Mouse (Mus musculus) G1E (cell line): ENCODE measurements around the gene Col9a3.

Experiments used
- CTCF ChIP-seq: IDR thresholded peaks from 2 replicates; pipeline ENCODE4 v1.5.1; 2012; ENCODE audit warnings: low read depth, low read length, inconsistent platforms, mixed read lengths
- GATA1 ChIP-seq: IDR thresholded peaks from 2 replicates; pipeline ENCODE4 v1.6.1; 2012; ENCODE audit warnings: borderline replicate concordance, low read length, inconsistent platforms, mixed read lengths
- GATA2 ChIP-seq: IDR thresholded peaks from 2 replicates; pipeline ENCODE4 v1.6.1; 2012; ENCODE audit warnings: low read depth, low read length, inconsistent platforms, borderline replicate concordance
- POLR2AphosphoS5 ChIP-seq: IDR thresholded peaks from 2 replicates; pipeline ENCODE4 v1.6.1; 2012; ENCODE audit warnings: low read depth, low read length, inconsistent platforms; ENCODE audit not compliant: insufficient replicate concordance
- TAL1 ChIP-seq: conservative IDR thresholded peaks from 2 replicates; pipeline ENCODE4 v1.6.1; 2012; ENCODE audit warnings: low read depth, low read length, inconsistent platforms, mixed read lengths

DNA sequence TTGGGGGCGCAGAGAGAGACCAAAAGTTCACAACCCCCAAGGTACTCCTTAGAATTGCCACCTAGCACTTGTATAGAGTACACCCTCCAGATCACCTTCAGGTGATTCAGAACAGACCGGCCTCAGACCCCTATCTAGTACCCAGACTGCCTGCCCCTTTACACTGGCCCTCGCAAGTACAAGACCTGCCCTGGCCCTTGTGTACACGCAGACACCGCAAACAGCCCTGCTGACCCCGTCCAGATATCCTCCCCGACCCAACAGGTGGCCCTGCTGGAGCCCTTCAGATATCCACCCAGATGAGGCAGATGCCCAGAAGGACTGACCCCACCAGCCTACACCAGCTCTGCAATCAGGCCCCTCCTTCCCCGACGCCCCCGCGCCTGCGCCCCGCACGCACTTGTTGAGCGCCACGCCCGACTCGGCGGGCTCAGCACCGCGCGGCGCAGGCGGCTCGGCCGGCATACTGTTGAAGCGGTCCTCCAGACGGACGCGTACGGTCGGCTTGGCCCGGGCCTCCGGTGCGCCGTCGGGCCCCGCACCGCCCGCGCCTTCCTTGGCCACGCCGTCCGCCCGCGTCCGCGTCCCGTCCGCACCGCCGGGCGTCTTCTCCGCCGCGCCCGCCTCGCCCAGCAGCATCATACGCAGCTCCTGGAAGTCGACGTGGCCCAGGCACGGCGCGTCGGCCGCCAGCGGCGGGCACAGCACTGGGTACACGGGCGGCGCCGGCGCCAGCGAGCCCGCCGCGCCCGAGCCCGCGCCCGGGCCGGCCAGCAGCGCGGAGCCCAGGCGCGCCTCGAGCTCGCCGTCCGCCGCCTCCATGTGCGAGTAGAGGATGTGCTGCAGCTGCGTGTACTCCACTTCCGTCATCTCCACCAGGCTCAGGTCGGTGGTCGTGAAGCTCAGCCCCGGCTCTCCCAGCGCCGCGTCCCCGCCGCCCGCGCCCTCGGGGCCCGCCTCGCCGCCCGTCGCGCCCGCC, 44.3 kb downstream of the Col9a3 start:
- TF ChIP-seq CTCF = no peak
- TF ChIP-seq GATA1 = no peak
- TF ChIP-seq TAL1 = no peak
- no peak for TF ChIP-seq POLR2AphosphoS5
- no peak for TF ChIP-seq GATA2
